Mouse (Mus musculus) kidney, embryonic 16.5 days (tissue): Measurements from ENCODE around the gene Adad2. TPM values are rescaled to one million over a fixed set of nuclear protein-coding genes. Genes with fewer than 3 reads are reported as not detected.

Source experiments
- ATAC-seq: fragments of 200-750 bp; cut with Nextera tagmentation; 2 replicates; pipeline ENCODE4 v1.8.0; 2017; ENCODE audit warnings: moderate TSS enrichment; ENCODE audit not compliant: low FRiP score, low TSS enrichment
- H3K27ac ChIP-seq: fragments of 300-500 bp; sonication (generic); 2 replicates; pipeline ENCODE4 v1.5.1; 2014; ENCODE audit warnings: low read length
- H3K27me3 ChIP-seq: fragments of 300-500 bp; sonication (generic); 2 replicates; pipeline ENCODE4 v1.6.1; 2014; ENCODE audit warnings: low read length, control low read depth, mixed read lengths; ENCODE audit not compliant: insufficient read depth
- H3K36me3 ChIP-seq: fragments of 300-500 bp; sonication (generic); 2 replicates; pipeline ENCODE4 v1.6.1; 2014; ENCODE audit warnings: low read length, control low read depth, mixed read lengths; ENCODE audit not compliant: insufficient read depth
- H3K4me1 ChIP-seq: fragments of 300-500 bp; sonication (generic); 2 replicates; pipeline ENCODE4 v1.6.1; 2014; ENCODE audit warnings: low read length, control low read depth, mixed read lengths; ENCODE audit not compliant: insufficient read depth
- H3K4me2 ChIP-seq: fragments of 300-500 bp; sonication (generic); replicated peaks from 2 replicates; pipeline ENCODE4 v1.6.1; 2014; ENCODE audit warnings: low read depth, low read length
- H3K4me3 ChIP-seq: fragments of 300-500 bp; sonication (generic); 2 replicates; pipeline ENCODE4 v1.5.1; 2014; ENCODE audit warnings: mild to moderate bottlenecking, low read length
- H3K9ac ChIP-seq: fragments of 300-500 bp; sonication (generic); replicated peaks from 2 replicates; pipeline ENCODE4 v1.6.1; 2014; ENCODE audit warnings: low read length
- H3K9me3 ChIP-seq: fragments of 300-500 bp; sonication (generic); 2 replicates; pipeline ENCODE4 v1.6.1; 2016; ENCODE audit warnings: low read length, control low read depth
- WGBS: fragments of 180-500 bp; shearing (Covaris S2); extraction: QIAGEN DNeasy Blood & Tissue Kit; methylation state at CpG from one replicate; pipeline ENCODE4 v1.1.7; 2014; 5-methylcytosine and 5-hydroxymethylcytosine counted together
- polyA plus RNA-seq: library from polyadenylated mRNA; unstranded; fragments of >200 nt; fragmentation: Nextera tagmentation; extraction: Ambion mirVana; gene quantifications from 2 replicates; pipeline ENCODE4 v1.2.1, GENCODE M21; 2015

Gene Adad2
- polyA plus RNA-seq, 1 experiment from 2014 or later = 0.12 TPM

DNA sequence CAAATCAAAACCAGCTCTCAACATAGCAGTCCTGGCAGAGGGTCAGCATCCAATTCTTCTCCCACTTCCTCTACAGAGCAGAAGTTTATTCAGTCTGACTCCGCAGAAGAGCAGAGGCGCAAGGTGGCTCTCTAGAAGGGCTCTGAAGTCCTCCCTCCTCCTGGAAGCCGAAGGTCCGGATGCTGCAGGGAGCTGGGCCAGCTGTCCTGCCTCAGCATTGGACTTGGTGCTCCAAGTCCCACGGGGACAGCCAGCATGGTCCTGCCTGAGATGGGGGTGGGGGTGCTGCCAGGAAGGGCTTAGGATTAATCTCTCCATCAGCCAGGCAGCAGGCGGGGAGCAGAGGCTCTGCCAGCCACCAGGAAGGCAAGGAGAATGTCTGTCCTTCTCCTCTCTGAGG lies 22.8 kb downstream of the Adad2 start, which contains the start of gene Kcng4:
Kcng4 (minus strand) TSS at position 303 of the 400 bp plus-strand sequence.
- Histone ChIP-seq H3K4me2 (peak within 1 kb of the TSS; percentile 16; the same call in 1 of the 2 replicates), H3K9ac (no peak within 1 kb of the TSS)
- peak; percentile 40; the same call in 1 of the 2 replicates for ATAC-seq

GRCm38 (mm10) chr8:119635958-119636357 lies 23.4 kb downstream of the Adad2 start:
- Histone ChIP-seq H3K9me3 (no peaks in the 10 kb centered on the region), H3K4me2 (no peak overlapping the region), H3K9ac (no peak overlapping the region), H3K4me1 (peaks cover 23% of the 10 kb centered on the region), H3K27ac (no peak overlapping the region), H3K27me3 (peaks cover 16% of the 10 kb centered on the region), H3K4me3 (no peak overlapping the region), H3K36me3 (no peaks in the 10 kb centered on the region)
- no peak for ATAC-seq
- WGBS = 70% methylated on average over 2 of the region's 2 CpGs

More for the DNA sequence above, 22.8 kb downstream of the Adad2 start, which contains the start of gene Kcng4:
- Histone ChIP-seq H3K9me3 (no peaks in the 10 kb centered on the region), H3K4me1 (peaks cover 23% of the 10 kb centered on the region), H3K27ac (no peak within 1 kb of the TSS), H3K27me3 (peaks cover 16% of the 10 kb centered on the region), H3K36me3 (no peaks in the 10 kb centered on the region), H3K4me3 (no peak within 1 kb of the TSS)
- 31% methylated on average over 6 of the region's 6 CpGs for WGBS

DNA sequence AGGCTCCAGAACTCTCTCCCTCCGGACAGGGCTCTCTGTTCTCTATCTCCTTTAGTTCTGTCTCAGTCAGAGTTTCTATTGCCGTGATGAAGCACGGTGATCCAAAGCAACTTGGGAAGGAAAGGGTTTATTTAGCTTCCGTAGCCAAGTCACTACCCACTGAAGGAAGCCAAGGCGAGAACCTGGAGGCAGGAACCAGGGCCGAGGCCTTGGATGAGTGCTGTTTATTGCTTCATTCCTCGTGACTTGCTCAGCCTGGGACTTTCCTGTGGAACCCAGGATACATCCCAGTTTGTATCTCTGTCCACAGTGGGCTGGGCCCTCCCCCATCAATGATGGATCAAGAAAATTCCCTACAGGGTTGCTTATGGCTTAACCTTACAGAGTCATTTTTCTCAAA lies 24.2 kb downstream of the Adad2 start:
- Histone ChIP-seq H3K4me2 (no peak overlapping the region), H3K9ac (no peak overlapping the region), H3K9me3 (no peaks in the 10 kb centered on the region), H3K27me3 (peaks cover 16% of the 10 kb centered on the region), H3K4me3 (no peak overlapping the region), H3K36me3 (no peaks in the 10 kb centered on the region), H3K4me1 (peaks cover 23% of the 10 kb centered on the region), H3K27ac (no peak overlapping the region)
- no peak for ATAC-seq
- WGBS = 52% methylated on average over 7 of the region's 7 CpGs

GRCm38 (mm10) chr8:119637381-119637780 lies 24.8 kb downstream of the Adad2 start:
- no peak overlapping the region for H3K9ac ChIP-seq
- no peak overlapping the region for H3K27ac ChIP-seq
- H3K36me3 ChIP-seq = no peaks in the 10 kb centered on the region
- no peak for ATAC-seq
- H3K9me3 ChIP-seq = no peaks in the 10 kb centered on the region
- no peak overlapping the region for H3K4me2 ChIP-seq
- peaks cover 16% of the 10 kb centered on the region for H3K27me3 ChIP-seq
- 81% methylated on average over 4 of the region's 4 CpGs for WGBS
- no peak overlapping the region for H3K4me3 ChIP-seq
- H3K4me1 ChIP-seq = peaks cover 23% of the 10 kb centered on the region

DNA sequence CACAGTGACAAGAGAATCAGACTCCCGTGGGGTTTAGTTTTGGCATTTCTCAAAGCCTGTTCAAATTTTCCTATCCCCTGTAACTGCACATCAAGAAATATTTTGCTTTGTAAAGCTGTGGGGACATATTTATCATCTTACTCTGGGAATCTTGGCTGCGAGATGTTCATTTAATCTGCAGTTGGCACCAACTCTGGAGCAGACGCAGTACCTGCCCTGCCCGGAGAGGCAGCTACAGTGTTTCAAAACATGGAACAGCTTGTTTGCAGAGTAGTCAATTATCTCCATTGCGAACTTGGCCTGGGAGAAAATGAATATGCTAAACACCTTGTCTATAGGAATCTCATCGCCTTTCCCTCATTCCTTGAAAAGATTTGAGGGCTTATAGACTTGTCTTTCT lies 25.7 kb downstream of the Adad2 start:
- Histone ChIP-seq H3K27me3 (peaks cover 7% of the 10 kb centered on the region), H3K4me1 (peaks cover 23% of the 10 kb centered on the region), H3K4me3 (no peak overlapping the region), H3K4me2 (no peak overlapping the region), H3K36me3 (no peaks in the 10 kb centered on the region), H3K27ac (no peak overlapping the region), H3K9ac (no peak overlapping the region), H3K9me3 (no peaks in the 10 kb centered on the region)
- ATAC-seq = no peak
- WGBS = 85% methylated on average over 6 of the region's 6 CpGs

GRCm38 (mm10) chr8:119639798-119640197 lies 27.3 kb downstream of the Adad2 start:
- peaks cover 17% of the 10 kb centered on the region for H3K4me1 ChIP-seq
- 28% methylated on average over 7 of the region's 7 CpGs for WGBS

DNA sequence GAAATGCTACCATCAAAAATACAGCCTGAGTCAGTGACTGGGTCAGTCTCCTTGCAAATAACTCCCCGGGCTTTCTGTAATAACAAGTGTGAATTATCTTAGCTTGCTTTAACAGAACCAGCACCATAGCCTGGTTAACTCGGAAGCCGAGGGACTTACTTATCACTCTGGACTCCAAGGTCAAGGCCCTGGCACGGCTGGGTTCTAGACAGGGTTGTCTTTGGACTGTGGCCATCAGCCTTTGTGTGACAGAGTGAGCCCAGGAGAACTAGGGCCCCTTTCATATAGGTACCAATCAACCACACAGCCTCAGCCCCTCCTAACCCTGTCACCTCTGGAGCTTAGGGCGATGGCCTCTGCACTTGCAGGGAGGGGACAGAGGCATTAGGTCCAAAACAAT lies 28.5 kb downstream of the Adad2 start:
- no peak overlapping the region for H3K4me3 ChIP-seq
- H3K27ac ChIP-seq = no peak overlapping the region
- H3K4me1 ChIP-seq = peaks cover 7% of the 10 kb centered on the region
- H3K9me3 ChIP-seq = no peaks in the 10 kb centered on the region
- no peaks in the 10 kb centered on the region; the same call in 1 of the 2 replicates for H3K27me3 ChIP-seq
- ATAC-seq = no peak
- H3K4me2 ChIP-seq = no peak overlapping the region
- WGBS = 74% methylated on average over 5 of the region's 5 CpGs
- no peak overlapping the region for H3K9ac ChIP-seq
- H3K36me3 ChIP-seq = no peaks in the 10 kb centered on the region

More at GRCm38 (mm10) chr8:119639798-119640197, 27.3 kb downstream of the Adad2 start:
- H3K4me3 ChIP-seq = no peak overlapping the region
- no peaks in the 10 kb centered on the region for H3K9me3 ChIP-seq
- H3K36me3 ChIP-seq = no peaks in the 10 kb centered on the region
- H3K4me2 ChIP-seq = no peak overlapping the region
- no peak overlapping the region for H3K9ac ChIP-seq
- no peaks in the 10 kb centered on the region; the same call in 1 of the 2 replicates for H3K27me3 ChIP-seq
- no peak overlapping the region for H3K27ac ChIP-seq
- no peak for ATAC-seq

DNA sequence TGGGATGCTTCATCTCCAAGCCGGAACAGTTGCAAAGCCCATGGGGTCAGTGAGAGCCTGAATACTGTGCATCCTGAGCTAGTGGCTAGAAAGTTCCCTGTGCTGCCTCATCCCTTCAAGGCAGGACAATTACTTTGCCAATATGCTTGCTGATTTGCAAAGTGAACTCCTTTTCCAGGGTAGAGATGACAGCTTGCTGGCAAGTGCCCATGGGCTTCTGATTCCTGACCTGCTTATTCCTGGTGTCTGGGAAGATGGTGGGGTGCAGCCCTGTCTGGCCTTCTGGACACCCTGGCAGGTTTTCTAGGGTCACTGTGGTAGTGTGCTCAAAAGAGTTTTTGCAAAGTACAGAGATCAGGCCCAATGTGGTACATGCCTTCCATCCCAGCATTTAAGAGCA lies 30.4 kb downstream of the Adad2 start:
- no peak for ATAC-seq
- whole genome bisulfite sequencing = 100% methylated on average over 1 of the region's 1 CpGs
- no peaks in the 10 kb centered on the region for H3K36me3 ChIP-seq
- peaks cover 5% of the 10 kb centered on the region; the same call in 1 of the 2 replicates for H3K9me3 ChIP-seq
- H3K4me2 ChIP-seq = no peak overlapping the region
- H3K27ac ChIP-seq = no peak overlapping the region
- H3K9ac ChIP-seq = no peak overlapping the region
- H3K27me3 ChIP-seq = no peaks in the 10 kb centered on the region; the same call in 1 of the 2 replicates
- H3K4me1 ChIP-seq = peaks cover 4% of the 10 kb centered on the region; the same call in 1 of the 2 replicates
- no peak overlapping the region for H3K4me3 ChIP-seq

DNA sequence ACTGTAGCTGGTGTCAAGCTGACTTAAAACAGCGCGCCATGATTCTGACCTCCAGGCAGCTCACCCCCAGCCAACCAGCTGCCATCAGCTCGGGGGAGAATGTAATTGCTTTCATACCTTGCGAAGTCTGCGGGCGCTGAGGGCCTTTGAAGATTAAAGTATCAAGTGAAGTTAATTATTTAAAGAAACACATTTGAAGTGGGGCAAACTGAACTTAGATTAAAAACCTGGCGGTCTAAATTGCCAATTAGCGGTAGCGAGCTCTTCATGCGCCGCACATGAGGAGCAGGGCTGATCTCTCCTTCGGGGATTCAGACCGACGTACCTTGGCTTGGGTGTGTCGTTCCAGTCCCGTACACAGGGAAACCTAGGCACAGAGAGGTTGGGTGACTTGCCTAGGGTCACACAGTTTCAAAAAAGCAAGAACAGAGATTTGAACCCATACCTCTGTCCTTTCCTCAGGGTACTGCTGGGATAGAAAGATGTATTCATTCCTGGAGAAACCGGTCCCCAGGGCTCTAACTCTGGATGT lies 31.9 kb downstream of the Adad2 start:
- Histone ChIP-seq H3K4me3 (no peak overlapping the region), H3K36me3 (no peaks in the 10 kb centered on the region), H3K4me2 (no peak overlapping the region), H3K27me3 (no peaks in the 10 kb centered on the region; the same call in 1 of the 2 replicates), H3K9ac (no peak overlapping the region), H3K4me1 (peaks cover 4% of the 10 kb centered on the region; the same call in 1 of the 2 replicates), H3K27ac (no peak overlapping the region), H3K9me3 (peaks cover 5% of the 10 kb centered on the region; the same call in 1 of the 2 replicates)
- 68% methylated on average over 17 of the region's 17 CpGs for WGBS
- ATAC-seq = no peak

DNA sequence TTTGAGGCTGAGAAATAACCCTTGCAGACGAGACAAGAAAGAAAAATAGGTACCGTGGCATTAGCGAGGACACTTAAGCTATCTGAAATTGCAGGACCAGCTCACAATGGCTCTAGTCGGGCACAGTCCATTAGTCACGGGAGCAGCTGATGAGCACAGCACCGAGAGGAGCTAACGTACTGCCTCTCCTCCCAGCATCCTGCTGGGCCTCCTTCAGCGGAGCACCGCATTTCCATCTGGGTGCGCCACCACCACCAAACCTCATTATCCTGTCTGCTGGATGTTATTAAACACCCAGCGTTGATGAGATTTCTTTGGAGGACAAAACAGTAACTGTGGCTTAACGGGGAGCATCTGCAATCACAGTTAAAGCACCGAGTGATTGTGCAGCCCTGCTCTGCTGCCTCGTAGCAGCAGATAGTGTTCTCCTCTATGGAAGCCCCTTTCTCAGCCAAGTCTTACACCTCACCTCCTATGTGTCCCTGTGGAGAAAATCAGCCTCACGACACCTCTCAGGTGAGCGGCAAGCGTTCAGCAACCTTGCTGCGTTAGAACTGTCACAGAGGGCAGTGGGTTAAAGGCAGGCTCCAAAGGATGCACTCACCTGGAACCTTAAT lies 32.5 kb downstream of the Adad2 start:
- no peaks in the 10 kb centered on the region; the same call in 1 of the 2 replicates for H3K27me3 ChIP-seq
- WGBS = 55% methylated on average over 18 of the region's 18 CpGs
- H3K4me2 ChIP-seq = no peak overlapping the region
- no peak overlapping the region for H3K27ac ChIP-seq
- H3K4me1 ChIP-seq = peaks cover 4% of the 10 kb centered on the region; the same call in 1 of the 2 replicates
- H3K9me3 ChIP-seq = peaks cover 5% of the 10 kb centered on the region; the same call in 1 of the 2 replicates
- H3K36me3 ChIP-seq = no peaks in the 10 kb centered on the region
- no peak overlapping the region for H3K4me3 ChIP-seq
- no peak overlapping the region for H3K9ac ChIP-seq
- ATAC-seq = no peak
